Mouse (Mus musculus): ENCODE data around the gene Ptpn23. TPM values are rescaled to one million over a fixed set of nuclear protein-coding genes. Genes with fewer than 3 reads are reported as not detected.

Ptpn23 gene
- total RNA-seq, 2 experiments from 2014 or later = 67.2 to 70.7 TPM

Other genes with a start within 250 kb of the Ptpn23 start
- 10 to 100 TPM; 13.3 to 22.4 TPM for gene Cspg5, start 164.4 kb downstream of the Ptpn23 start, total RNA-seq (2021)
- 1 to 10 TPM; 6.1 to 7.7 TPM for gene Elp6, start 103.0 kb downstream of the Ptpn23 start, total RNA-seq (2021)
- gene Scap, start 74.9 kb downstream of the Ptpn23 start, total RNA-seq (2021) = 100 to 1,000 TPM in 1 of 2 experiments, 10 to 100 TPM in 1; 63.2 to 118 TPM
- not detected for gene Ngp, start 11.5 kb upstream of the Ptpn23 start, total RNA-seq (2021)
- gene Klhl18, start 68.5 kb upstream of the Ptpn23 start, total RNA-seq (2021) = 10 to 100 TPM; 12.8 to 15.3 TPM
- gene Kif9, start 68.7 kb upstream of the Ptpn23 start, total RNA-seq (2021) = 1 to 10 TPM; 1.4 to 1.8 TPM
- gene Setd2, start 124.4 kb upstream of the Ptpn23 start, total RNA-seq (2021) = 10 to 100 TPM; 52.4 to 65.0 TPM
- gene Nradd, start 216.2 kb upstream of the Ptpn23 start, total RNA-seq (2021) = 10 to 100 TPM; 11.0 to 14.0 TPM
- gene Nbeal2, start 245.9 kb upstream of the Ptpn23 start, total RNA-seq (2021) = 1 to 10 TPM; 8.5 to 9.8 TPM
- 10 to 100 TPM; 49.6 to 52.2 TPM for gene Ccdc12, start 248.3 kb upstream of the Ptpn23 start, total RNA-seq (2021)

Data from adrenal gland, adult 18-20 months (tissue).